Comparison of ENCODE assay signal across 11 mouse cellular contexts in the genomic region with DNA sequence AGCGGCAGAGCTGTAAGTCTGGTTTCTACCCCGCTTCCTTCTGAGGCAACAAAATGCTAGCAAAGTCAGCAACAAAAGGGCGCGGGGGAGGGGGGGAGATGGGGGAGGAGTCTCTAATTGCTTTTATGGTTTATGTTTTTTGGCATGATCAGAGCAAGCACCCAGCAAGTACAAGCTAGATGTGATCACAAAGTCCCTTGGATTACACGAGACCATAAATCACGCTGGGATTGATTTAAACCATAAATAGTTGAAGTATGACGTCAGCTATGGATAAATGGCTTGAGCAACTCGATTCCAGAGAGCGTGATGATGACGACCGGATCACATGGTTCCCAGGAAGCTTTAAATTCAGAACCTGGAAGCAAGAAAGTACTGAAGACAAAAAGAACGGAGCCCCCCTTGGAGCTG. TPM values are rescaled to one million over a fixed set of nuclear protein-coding genes. Genes with fewer than 3 reads are reported as not detected.
DNase-seq lines count a peak whose midpoint lies in the region; ATAC-seq and TF ChIP-seq lines count a peak whose summit lies in the region.
"Had no signal": no experiment of that assay in that cellular context is flagged by ENCODE, and none has a peak within 500 bp of the region (broad histone marks: within the 10 kb centered on the region; RNA-seq: fewer than 3 reads in every experiment).

No protein-coding gene starts in this region.

- H3K4me2 ChIP-seq in kidney, postnatal 0 days (ENCODE audit: low read length) = peak overlapping the region; percentile 38
- peak overlapping the region; percentile 39 for H3K4me2 ChIP-seq in embryonic facial prominence, embryonic 15.5 days (replicated peaks)

- no peak for ATAC-seq in kidney, postnatal 0 days (replicated peaks; ENCODE audit: low FRiP score, low read depth)
- no peak for ATAC-seq in embryonic facial prominence, embryonic 15.5 days (ENCODE audit: insufficient number of reproducible peaks, low FRiP score, low TSS enrichment, low read depth)
- no peak for ATAC-seq in megakaryocyte-erythroid progenitor cell, adult 5-6 weeks (replicated peaks; ENCODE audit: low FRiP score, low TSS enrichment, poor library complexity, severe bottlenecking)
- ATAC-seq in cerebellum, adult (ENCODE audit: insufficient number of reproducible peaks, low FRiP score, low TSS enrichment) = no peak

- TF ChIP-seq CTCF in kidney, postnatal 0 days (IDR thresholded peaks at IDR 0.05; ENCODE audit: low read depth) = no peak
- TF ChIP-seq CTCF in small intestine, adult 2 months (IDR thresholded peaks at IDR 0.05; ENCODE audit: extremely low read depth, insufficient read length, insufficient replicate concordance, low read depth, low read length) = no peak

- no peak overlapping the region for H3K4me3 ChIP-seq in kidney, postnatal 0 days (replicated peaks; ENCODE audit: low read depth, low read length)
- H3K4me3 ChIP-seq in embryonic facial prominence, embryonic 15.5 days (replicated peaks) = peak overlapping the region; percentile 18
- H3K4me3 ChIP-seq in limb, embryonic 10.5 days = peak overlapping the region; percentile 34
- H3K4me3 ChIP-seq in small intestine, adult 2 months (ENCODE audit: low read depth, low read length) = peak overlapping the region; percentile 7

- 0 out of 2 replicates have a peak, but pooled peaks cover 6% of the 10 kb centered on the region for H3K4me1 ChIP-seq in kidney, postnatal 0 days (replicated peaks; ENCODE audit: insufficient read depth, low read length)
- peaks cover 17% of the 10 kb centered on the region for H3K4me1 ChIP-seq in embryonic facial prominence, embryonic 15.5 days
- H3K4me1 ChIP-seq in limb, embryonic 10.5 days = peaks cover 28% of the 10 kb centered on the region
- peaks cover 28% of the 10 kb centered on the region; the same call in 1 of the 2 replicates for H3K4me1 ChIP-seq in small intestine, adult 2 months (ENCODE audit: control insufficient read depth, insufficient read depth, insufficient read length, low read length)

- 23% methylated on average over 12 of the region's 12 CpGs for WGBS in kidney, postnatal 0 days
- WGBS in embryonic facial prominence, embryonic 15.5 days = 15% methylated on average over 12 of the region's 12 CpGs
- 32% methylated on average over 12 of the region's 12 CpGs for WGBS in limb, embryonic 10.5 days
- 15% methylated on average over 12 of the region's 12 CpGs for WGBS in small intestine, adult 2 months

- no peak for TF ChIP-seq POLR2A in small intestine, adult 2 months (IDR thresholded peaks at IDR 0.05; ENCODE audit: low read depth, low read length)

- peak; percentile 54 for DNase-seq in kidney, postnatal 0 days (ENCODE audit: low spot score)
- DNase-seq in kidney, adult 8-10 months = no peak
- DNase-seq in limb, embryonic 10.5 days (ENCODE audit: low spot score) = no peak
- DNase-seq in right cerebral cortex, postnatal 36 days (ENCODE audit: low spot score in 2 of 2) = no peak
- DNase-seq: cerebellum, adult 9-10 months; kidney, postnatal 10 days had no signal

- H3K36me3 ChIP-seq in kidney, postnatal 0 days (ENCODE audit: insufficient read depth, low read length) = no peaks in the 10 kb centered on the region
- H3K36me3 ChIP-seq in embryonic facial prominence, embryonic 15.5 days = no peaks in the 10 kb centered on the region
- H3K36me3 ChIP-seq in limb, embryonic 10.5 days = no peaks in the 10 kb centered on the region
- H3K36me3 ChIP-seq in small intestine, adult 2 months (ENCODE audit: control insufficient read depth, insufficient read depth, low read length) = no peaks in the 10 kb centered on the region

- no peaks in the 10 kb centered on the region for H3K9me3 ChIP-seq in kidney, postnatal 0 days (replicated peaks; ENCODE audit: low read length)
- H3K9me3 ChIP-seq in embryonic facial prominence, embryonic 15.5 days (replicated peaks) = no peaks in the 10 kb centered on the region
- no peaks in the 10 kb centered on the region for H3K9me3 ChIP-seq in limb, embryonic 10.5 days (replicated peaks)

- H3K27ac ChIP-seq in kidney, postnatal 0 days = no peak overlapping the region
- H3K27ac ChIP-seq in embryonic facial prominence, embryonic 15.5 days (replicated peaks) = no peak overlapping the region
- no peak overlapping the region for H3K27ac ChIP-seq in limb, embryonic 10.5 days
- peak overlapping the region; percentile 74 for H3K27ac ChIP-seq in small intestine, adult 2 months (ENCODE audit: insufficient read depth, low read depth, low read length)

- no peak overlapping the region for H3K9ac ChIP-seq in kidney, postnatal 0 days (ENCODE audit: low read depth, low read length)
- no peak overlapping the region for H3K9ac ChIP-seq in embryonic facial prominence, embryonic 15.5 days

- 0 out of 2 replicates have a peak, but pooled peaks cover 3% of the 10 kb centered on the region for H3K27me3 ChIP-seq in kidney, postnatal 0 days (ENCODE audit: insufficient read depth, low read length)
- H3K27me3 ChIP-seq in embryonic facial prominence, embryonic 15.5 days = peaks cover 15% of the 10 kb centered on the region
- peaks cover 36% of the 10 kb centered on the region for H3K27me3 ChIP-seq in limb, embryonic 10.5 days (ENCODE audit: low read depth, poor library complexity, severe bottlenecking)
- no peaks in the 10 kb centered on the region for H3K27me3 ChIP-seq in small intestine, adult 2 months (ENCODE audit: control insufficient read depth, insufficient read depth, low read length)

RNA-seq across cellular contexts. Expression of gene Rhou, which starts 22.9 kb away (rescaled TPM):
- polyA plus RNA-seq in kidney, postnatal 0 days (2015; fragmentation: Nextera tagmentation; extraction: Ambion mirVana) = 4.3 and 4.9 TPM in 2 replicates
- polyA plus RNA-seq in embryonic facial prominence, embryonic 15.5 days (2015; fragmentation: Nextera tagmentation; extraction: Ambion mirVana) = 9.0 and 10.3 TPM in 2 replicates
- 6.7 and 7.3 TPM in 2 replicates for polyA plus RNA-seq in limb, embryonic 10.5 days (2016; fragmentation: Nextera tagmentation; extraction: Ambion mirVana)
- polyA plus RNA-seq in small intestine, adult 2 months (2012; rRNA removed) = 18.3 and 35.3 TPM in 2 replicates
- total RNA-seq in megakaryocyte-erythroid progenitor cell, adult 5-6 weeks (2014; fragmentation: Nextera tagmentation) = 0.25 TPM in 1 of 2 replicates, not detected in the other
- 0.05 TPM in 1 of 2 replicates, not detected in the other for total RNA-seq in megakaryocyte-erythroid progenitor cell, adult 5-6 weeks (2017)
- total RNA-seq: MEL had no signal
